Mouse (Mus musculus) liver, embryonic 13.5 days (tissue): Measurements from ENCODE around the gene Lpar1. TPM values are rescaled to one million over a fixed set of nuclear protein-coding genes. Genes with fewer than 3 reads are reported as not detected.

Experiments
- ATAC-seq: fragments of 200-750 bp; cut with Nextera tagmentation; 2 replicates; pipeline ENCODE4 v1.8.0; 2017; ENCODE audit warnings: low read depth, mild to moderate bottlenecking, moderate number of reproducible peaks, moderate library complexity
- DNase-seq: peaks from one replicate; pipeline ENCODE4 v3.0.0; 2022
- H3K27ac ChIP-seq: fragments of 300-500 bp; sonication (generic); 2 replicates; pipeline ENCODE4 v1.5.1; 2015; ENCODE audit warnings: moderate library complexity, mild to moderate bottlenecking, inconsistent platforms
- H3K27me3 ChIP-seq: fragments of 300-500 bp; sonication (generic); 2 replicates; pipeline ENCODE4 v1.6.1; 2015; ENCODE audit warnings: mild to moderate bottlenecking, inconsistent platforms
- H3K36me3 ChIP-seq: fragments of 300-500 bp; sonication (generic); 2 replicates; pipeline ENCODE4 v1.6.1; 2015; ENCODE audit warnings: mild to moderate bottlenecking, inconsistent platforms
- H3K4me1 ChIP-seq: fragments of 300-500 bp; sonication (generic); replicated peaks from 2 replicates; pipeline ENCODE4 v1.6.1; 2015; ENCODE audit warnings: inconsistent platforms
- H3K4me2 ChIP-seq: fragments of 300-500 bp; sonication (generic); 2 replicates; pipeline ENCODE4 v1.6.1; 2015; ENCODE audit warnings: inconsistent platforms, mild to moderate bottlenecking, moderate library complexity
- H3K4me3 ChIP-seq: fragments of 300-500 bp; sonication (generic); replicated peaks from 2 replicates; pipeline ENCODE4 v1.5.1; 2015; ENCODE audit warnings: mild to moderate bottlenecking, inconsistent platforms
- H3K9ac ChIP-seq: fragments of 300-500 bp; sonication (generic); 2 replicates; pipeline ENCODE4 v1.6.1; 2015; ENCODE audit warnings: mild to moderate bottlenecking, inconsistent platforms
- H3K9me3 ChIP-seq: fragments of 300-500 bp; sonication (generic); replicated peaks from 2 replicates; pipeline ENCODE4 v1.6.1; 2016; ENCODE audit warnings: inconsistent platforms
- WGBS: fragments of 180-500 bp; shearing (Covaris S2); methylation state at CpG from one replicate; pipeline ENCODE4 v1.1.7; 2015; ENCODE audit not compliant: insufficient replicate concordance; 5-methylcytosine and 5-hydroxymethylcytosine counted together
- polyA plus RNA-seq: library from polyadenylated mRNA; unstranded; fragments of >200 nt; fragmentation: Nextera tagmentation; extraction: Ambion mirVana; gene quantifications from 2 replicates; pipeline ENCODE4 v1.2.1, GENCODE M21; 2015

Gene Lpar1
- polyA plus RNA-seq, result 4.5 TPM in 2 replicates

DNA sequence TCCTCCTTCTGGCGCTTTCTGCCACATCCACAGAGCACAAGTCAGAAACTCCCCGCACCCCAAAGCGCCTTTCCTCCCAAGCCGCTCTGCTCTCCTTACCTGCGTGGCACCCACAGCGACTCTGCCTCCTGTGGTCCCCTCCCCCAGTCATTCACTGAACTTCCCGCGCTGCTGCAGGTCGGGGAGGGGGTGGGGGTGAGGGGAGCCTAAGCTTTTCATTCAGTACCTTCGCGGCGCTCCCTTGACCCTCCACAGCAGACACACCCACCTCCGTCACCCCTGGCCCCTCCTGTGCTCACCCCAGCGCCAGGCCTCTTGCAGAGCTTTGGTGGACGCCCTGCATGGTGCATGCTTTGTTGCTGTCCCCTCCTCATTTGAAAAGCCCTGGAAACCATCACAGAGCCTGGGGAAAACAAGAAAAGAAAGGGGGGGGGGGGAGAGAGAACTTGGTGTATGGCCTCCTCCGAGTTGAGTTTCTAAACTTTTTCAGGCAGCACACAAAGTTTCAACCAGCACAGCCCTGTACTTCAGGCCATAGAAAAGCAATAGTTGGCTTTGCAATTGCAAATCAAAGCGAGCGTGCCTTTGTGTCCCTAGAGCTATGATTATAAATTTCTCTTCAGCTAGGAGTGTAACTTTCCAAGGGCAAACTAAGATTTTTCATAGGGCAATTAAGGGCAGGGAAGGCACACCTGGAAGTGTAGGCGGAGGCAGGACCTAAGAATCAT is at the start of gene Lpar1:
TSS of gene Lpar1 (minus strand) at position 268 of the 728 bp plus-strand sequence.
- Histone ChIP-seq H3K4me2 (peak within 1 kb of the TSS; percentile 76), H3K4me3 (peak within 1 kb of the TSS; percentile 60), H3K27ac (no peak within 1 kb of the TSS), H3K27me3 (peaks cover 32% of the 10 kb centered on the region), H3K4me1 (peaks cover 9% of the 10 kb centered on the region; the same call in 1 of the 2 replicates), H3K9ac (peak within 1 kb of the TSS; percentile 51), H3K36me3 (no peaks in the 10 kb centered on the region), H3K9me3 (no peaks in the 10 kb centered on the region)
- ATAC-seq (no peak), DNase-seq (no peak)
- WGBS, result 8% methylated on average over 19 of the region's 19 CpGs

DNA sequence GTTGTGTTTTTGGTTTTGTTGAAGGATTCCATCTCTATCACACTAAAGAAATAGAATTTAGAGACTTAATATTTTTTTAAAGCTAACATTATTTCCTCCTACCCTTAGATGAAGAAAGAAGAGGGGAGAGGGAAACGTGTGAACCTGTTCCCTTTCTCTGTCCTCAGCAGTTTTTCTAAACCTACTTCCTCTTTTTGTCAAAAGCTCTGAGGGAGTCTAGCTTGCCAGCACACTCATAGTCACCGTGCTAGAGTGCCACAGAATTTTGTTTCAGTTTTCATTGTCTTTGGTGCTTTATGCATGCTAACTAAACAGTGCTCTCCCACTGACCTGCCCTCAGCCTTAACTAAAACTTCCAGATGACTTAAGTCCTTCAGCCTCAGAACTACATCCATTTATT is 32.2 kb upstream of the Lpar1 start:
- Histone ChIP-seq H3K9ac (no peak overlapping the region), H3K27ac (no peak overlapping the region), H3K27me3 (no peaks in the 10 kb centered on the region), H3K9me3 (no peaks in the 10 kb centered on the region), H3K4me3 (no peak overlapping the region), H3K4me2 (no peak overlapping the region), H3K4me1 (no peaks in the 10 kb centered on the region), H3K36me3 (no peaks in the 10 kb centered on the region)
- DNase-seq (no peak), ATAC-seq (no peak)
- 6% methylated on average over 2 of the region's 2 CpGs for WGBS

DNA sequence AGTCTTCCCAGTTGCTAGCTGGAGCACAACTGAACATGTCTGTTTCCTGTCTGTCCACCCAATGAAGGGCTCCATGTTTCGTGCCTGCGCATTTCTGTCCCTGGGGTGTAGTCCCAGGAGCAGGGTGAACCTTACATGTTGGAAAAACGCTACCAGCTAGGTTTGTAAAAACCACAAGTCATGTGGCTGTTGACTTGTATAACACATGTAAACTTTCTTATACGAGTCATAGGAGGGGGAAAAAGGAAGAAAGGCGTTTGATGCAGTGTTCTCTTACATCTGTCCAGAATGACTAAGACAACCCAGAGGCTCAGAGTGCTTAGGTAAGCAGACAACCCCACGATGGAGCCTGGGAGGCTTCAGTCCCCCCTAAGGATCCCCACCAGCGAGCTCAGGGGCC is 27.5 kb upstream of the Lpar1 start:
- Histone ChIP-seq H3K4me2 (no peak overlapping the region), H3K4me3 (no peak overlapping the region), H3K27me3 (no peaks in the 10 kb centered on the region), H3K27ac (no peak overlapping the region), H3K4me1 (no peaks in the 10 kb centered on the region), H3K9me3 (no peaks in the 10 kb centered on the region), H3K9ac (no peak overlapping the region), H3K36me3 (no peaks in the 10 kb centered on the region)
- 47% methylated on average over 7 of the region's 7 CpGs for WGBS
- DNase-seq (no peak), ATAC-seq (no peak)

DNA sequence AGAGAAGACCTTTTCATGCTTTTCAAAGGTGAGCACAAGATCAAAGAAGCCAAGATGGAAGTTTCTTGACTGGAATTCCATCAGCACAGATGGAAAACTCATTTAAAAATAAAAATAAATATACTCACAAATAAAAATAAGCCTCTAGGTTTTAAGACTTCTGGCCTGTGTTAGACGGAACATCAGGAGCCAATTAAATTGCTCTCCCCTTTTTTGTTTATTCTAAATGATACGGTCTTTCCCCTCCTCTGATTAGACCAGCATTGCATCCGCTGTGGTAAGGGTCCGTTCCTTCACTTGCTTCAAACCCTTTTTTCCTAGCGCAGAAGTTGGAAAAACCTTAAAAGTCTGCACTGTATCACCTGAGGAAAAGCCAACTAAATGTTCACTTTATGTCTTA is 26.8 kb upstream of the Lpar1 start:
- Histone ChIP-seq H3K9me3 (no peaks in the 10 kb centered on the region), H3K27me3 (no peaks in the 10 kb centered on the region), H3K4me2 (no peak overlapping the region), H3K4me1 (no peaks in the 10 kb centered on the region), H3K27ac (no peak overlapping the region), H3K4me3 (no peak overlapping the region), H3K9ac (no peak overlapping the region), H3K36me3 (no peaks in the 10 kb centered on the region)
- DNase-seq (no peak), ATAC-seq (no peak)
- WGBS, result 77% methylated on average over 5 of the region's 5 CpGs

DNA sequence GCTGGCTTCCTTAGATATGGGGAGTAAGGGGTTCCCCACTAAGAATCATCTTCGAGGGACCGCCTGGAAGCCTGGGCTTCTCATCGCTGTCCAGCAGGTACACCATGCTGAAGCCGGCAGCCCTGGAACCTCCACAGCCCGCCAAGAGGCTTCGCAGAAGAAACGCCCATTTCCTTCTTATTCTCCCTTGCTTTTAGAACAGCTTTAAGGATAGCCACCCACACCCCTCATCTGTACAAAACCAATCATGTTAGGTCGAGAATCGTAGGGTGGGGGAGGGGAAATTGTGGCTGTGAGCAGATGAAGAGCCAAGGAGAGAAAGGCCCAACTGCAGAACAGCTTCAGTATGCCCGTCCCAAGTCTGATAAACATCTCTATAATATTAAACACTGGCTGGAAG is 26.4 kb upstream of the Lpar1 start:
- Histone ChIP-seq H3K4me2 (no peak overlapping the region), H3K27ac (no peak overlapping the region), H3K36me3 (no peaks in the 10 kb centered on the region), H3K9ac (no peak overlapping the region), H3K27me3 (no peaks in the 10 kb centered on the region), H3K4me3 (no peak overlapping the region), H3K4me1 (no peaks in the 10 kb centered on the region), H3K9me3 (no peaks in the 10 kb centered on the region)
- WGBS, result 60% methylated on average over 10 of the region's 10 CpGs
- DNase-seq, result no peak
- ATAC-seq, result no peak

DNA sequence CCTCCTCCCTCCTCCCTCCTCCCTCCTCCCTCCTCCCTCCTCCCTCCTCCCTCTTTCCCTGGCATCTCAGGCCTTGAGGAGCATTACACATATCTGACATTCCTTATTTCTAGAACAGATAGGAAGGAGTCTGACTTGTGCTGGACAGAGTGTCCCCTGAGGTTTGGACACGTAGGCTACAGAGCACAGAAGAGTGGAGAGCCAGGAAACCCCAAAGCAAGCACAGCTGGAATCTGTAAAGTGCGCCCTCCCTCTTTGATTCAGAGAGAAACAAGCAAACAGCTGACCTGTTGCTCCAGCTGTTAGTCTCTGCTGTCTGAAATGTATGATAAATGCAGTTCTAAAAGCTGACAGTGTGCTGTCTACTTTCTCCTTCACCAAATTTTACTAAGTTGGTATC is 24.8 kb upstream of the Lpar1 start:
- no peak overlapping the region for H3K9ac ChIP-seq
- H3K36me3 ChIP-seq, result no peaks in the 10 kb centered on the region
- H3K27ac ChIP-seq, result no peak overlapping the region
- DNase-seq (no peak), ATAC-seq (no peak)
- 61% methylated on average over 2 of the region's 2 CpGs for WGBS
- H3K4me1 ChIP-seq, result no peaks in the 10 kb centered on the region
- H3K4me2 ChIP-seq, result no peak overlapping the region
- no peak overlapping the region for H3K4me3 ChIP-seq
- no peaks in the 10 kb centered on the region for H3K27me3 ChIP-seq
- H3K9me3 ChIP-seq, result no peaks in the 10 kb centered on the region

DNA sequence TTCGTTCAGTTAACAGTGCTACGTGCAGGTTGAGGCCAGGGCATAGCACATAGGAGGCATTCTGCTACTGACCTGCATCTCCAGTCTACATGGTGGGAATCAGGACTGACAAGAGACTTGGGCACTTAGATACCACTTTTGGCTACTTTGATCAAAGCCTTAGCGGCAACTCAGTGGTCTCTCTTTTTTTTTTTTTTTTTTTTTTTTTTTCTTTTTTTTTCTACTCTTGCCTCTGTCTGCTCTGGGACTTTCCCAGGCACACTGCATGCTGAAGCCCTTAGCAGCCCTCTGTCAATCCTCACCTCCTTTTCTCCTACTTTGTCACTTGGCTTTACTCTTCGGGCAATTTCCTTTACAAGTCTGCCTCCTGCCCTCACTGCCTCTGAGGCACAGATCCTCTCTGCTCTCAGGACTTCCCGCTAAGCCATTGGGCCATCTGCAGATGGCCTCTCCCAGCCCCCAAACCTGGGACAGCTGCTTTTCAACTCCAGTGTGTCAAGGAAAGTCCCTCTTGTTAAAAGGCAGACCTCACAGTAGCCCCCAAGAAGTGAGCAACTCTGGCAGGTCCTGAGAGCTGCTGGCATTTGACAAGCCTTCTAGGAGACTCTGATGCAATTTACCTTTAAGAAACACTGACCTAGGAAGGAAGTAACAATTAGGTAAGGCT is 23.8 kb upstream of the Lpar1 start:
- DNase-seq (no peak), ATAC-seq (no peak)
- Histone ChIP-seq H3K27ac (no peak overlapping the region), H3K4me3 (no peak overlapping the region), H3K36me3 (no peaks in the 10 kb centered on the region), H3K9me3 (no peaks in the 10 kb centered on the region), H3K4me1 (no peaks in the 10 kb centered on the region), H3K27me3 (no peaks in the 10 kb centered on the region), H3K4me2 (no peak overlapping the region), H3K9ac (no peak overlapping the region)
- WGBS, result 49% methylated on average over 5 of the region's 5 CpGs

DNA sequence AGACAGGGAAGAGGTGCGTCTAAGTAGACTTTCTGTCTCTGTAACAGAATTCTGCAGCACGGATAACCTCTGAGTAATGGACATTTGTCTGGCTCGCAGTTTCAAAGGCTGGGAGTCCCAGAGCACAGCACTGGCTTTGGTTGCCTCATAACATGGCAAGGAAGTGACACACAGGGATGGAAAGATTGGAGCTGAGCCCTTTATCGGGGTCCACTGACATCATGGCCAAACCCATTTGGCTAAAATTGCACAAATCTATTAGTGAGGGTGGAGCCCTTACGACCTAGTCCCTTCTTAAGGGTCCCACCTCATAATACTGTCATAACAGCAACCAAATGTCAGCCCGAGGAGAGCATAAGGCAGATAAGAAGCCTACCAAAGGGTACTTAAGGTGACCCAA is 22.1 kb upstream of the Lpar1 start:
- no peak overlapping the region for H3K9ac ChIP-seq
- H3K4me1 ChIP-seq, result no peaks in the 10 kb centered on the region
- WGBS, result 62% methylated on average over 6 of the region's 6 CpGs
- no peak overlapping the region for H3K4me3 ChIP-seq
- no peak overlapping the region for H3K27ac ChIP-seq
- ATAC-seq (no peak), DNase-seq (no peak)
- no peaks in the 10 kb centered on the region for H3K27me3 ChIP-seq
- H3K4me2 ChIP-seq, result no peak overlapping the region
- H3K36me3 ChIP-seq, result no peaks in the 10 kb centered on the region
- no peaks in the 10 kb centered on the region for H3K9me3 ChIP-seq

DNA sequence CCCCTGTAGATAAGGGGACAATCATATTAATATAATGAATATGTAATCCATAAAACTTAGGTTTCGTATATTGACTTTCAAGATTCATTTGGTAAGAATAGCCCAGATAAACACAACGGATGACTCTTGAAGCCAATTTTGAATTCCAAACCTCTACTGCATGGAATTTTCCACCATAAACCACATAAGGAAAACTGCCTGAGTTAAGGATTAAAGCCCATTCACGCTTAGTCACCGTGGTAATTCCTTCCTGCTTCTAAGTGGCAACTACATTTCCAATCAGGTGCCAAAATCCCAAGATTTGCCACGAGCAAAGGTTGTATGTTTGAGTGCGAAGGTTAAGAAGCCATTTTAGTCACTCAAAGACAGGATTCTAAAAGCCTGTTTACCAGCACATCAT is 20.3 kb upstream of the Lpar1 start:
- no peaks in the 10 kb centered on the region for H3K4me1 ChIP-seq
- 59% methylated on average over 6 of the region's 6 CpGs for WGBS
- no peaks in the 10 kb centered on the region for H3K9me3 ChIP-seq
- no peaks in the 10 kb centered on the region for H3K27me3 ChIP-seq
- H3K36me3 ChIP-seq, result no peaks in the 10 kb centered on the region
- H3K4me3 ChIP-seq, result no peak overlapping the region
- ATAC-seq (no peak), DNase-seq (no peak)
- no peak overlapping the region for H3K27ac ChIP-seq
- H3K4me2 ChIP-seq, result no peak overlapping the region
- no peak overlapping the region for H3K9ac ChIP-seq

DNA sequence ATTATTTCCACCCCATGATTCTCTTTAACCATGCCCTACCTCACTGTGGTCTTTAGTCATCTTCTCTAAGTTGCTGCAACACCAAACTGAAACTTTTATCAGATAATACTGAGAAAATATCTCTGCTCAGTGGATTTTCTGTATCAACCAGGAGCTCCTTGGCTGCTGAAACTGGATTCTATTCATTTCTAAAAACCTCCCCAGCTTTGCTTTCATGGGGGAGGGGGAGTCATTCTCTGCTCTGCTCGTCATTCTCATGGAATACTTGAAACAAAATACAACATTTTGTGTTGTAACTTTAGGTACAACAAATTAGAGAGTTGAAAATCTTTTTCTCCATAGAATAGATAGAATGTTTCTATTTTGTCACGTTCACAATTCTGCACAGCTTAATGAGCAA is 18.7 kb upstream of the Lpar1 start:
- Histone ChIP-seq H3K36me3 (no peaks in the 10 kb centered on the region), H3K9ac (no peak overlapping the region), H3K4me1 (no peaks in the 10 kb centered on the region), H3K9me3 (no peaks in the 10 kb centered on the region), H3K27ac (no peak overlapping the region), H3K27me3 (no peaks in the 10 kb centered on the region), H3K4me2 (no peak overlapping the region), H3K4me3 (no peak overlapping the region)
- no peak for ATAC-seq
- DNase-seq, result no peak
- WGBS, result 45% methylated on average over 2 of the region's 2 CpGs

DNA sequence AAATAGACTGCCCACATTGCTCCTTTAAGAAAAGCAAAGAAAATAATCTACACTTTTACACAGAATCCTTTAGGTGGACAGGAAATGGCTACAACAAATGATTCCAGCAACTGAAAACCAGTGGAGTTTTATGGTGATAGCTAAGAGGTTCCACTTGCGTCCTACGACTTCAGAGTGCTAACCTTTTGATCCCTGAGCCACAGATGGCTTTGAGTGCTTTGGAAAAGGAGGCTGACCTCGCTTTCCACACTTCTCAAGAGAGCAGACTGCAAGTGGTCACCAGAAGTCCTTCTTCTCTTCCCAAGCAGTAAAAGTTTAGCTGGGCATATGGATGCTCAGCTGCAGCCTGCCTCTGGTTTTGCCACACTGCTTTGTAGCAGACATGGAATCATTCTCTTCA is 18.0 kb upstream of the Lpar1 start:
- ATAC-seq (no peak), DNase-seq (no peak)
- 44% methylated on average over 3 of the region's 3 CpGs for WGBS
- H3K4me2 ChIP-seq, result no peak overlapping the region
- H3K27ac ChIP-seq, result no peak overlapping the region
- H3K4me1 ChIP-seq, result no peaks in the 10 kb centered on the region
- no peak overlapping the region for H3K9ac ChIP-seq
- no peaks in the 10 kb centered on the region for H3K27me3 ChIP-seq
- no peaks in the 10 kb centered on the region for H3K36me3 ChIP-seq
- no peaks in the 10 kb centered on the region for H3K9me3 ChIP-seq
- no peak overlapping the region for H3K4me3 ChIP-seq

DNA sequence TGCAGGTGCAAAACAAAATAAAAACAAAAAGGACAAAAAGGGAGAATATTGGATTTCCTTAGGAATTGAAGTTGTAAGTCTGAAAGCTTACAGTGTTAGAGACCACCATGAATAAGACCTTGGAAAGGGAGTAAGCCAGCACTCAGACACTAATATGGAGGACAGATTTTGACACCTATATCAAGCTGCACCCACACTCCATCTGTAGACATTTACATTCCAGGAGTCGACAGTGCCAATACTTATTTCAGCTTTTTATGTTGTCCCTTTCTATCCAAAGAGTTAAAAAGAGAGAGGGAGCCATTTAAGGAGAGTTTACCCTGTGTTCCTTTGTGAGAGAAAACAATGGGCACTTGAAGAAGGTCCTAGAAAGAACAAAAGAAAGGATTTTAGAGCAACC is 17.5 kb upstream of the Lpar1 start:
- DNase-seq, result no peak
- H3K27me3 ChIP-seq, result no peaks in the 10 kb centered on the region
- 44% methylated on average over 1 of the region's 1 CpGs for WGBS
- no peaks in the 10 kb centered on the region for H3K9me3 ChIP-seq
- no peak overlapping the region for H3K27ac ChIP-seq
- H3K36me3 ChIP-seq, result no peaks in the 10 kb centered on the region
- no peak for ATAC-seq
- no peaks in the 10 kb centered on the region for H3K4me1 ChIP-seq
- H3K4me2 ChIP-seq, result no peak overlapping the region
- H3K4me3 ChIP-seq, result no peak overlapping the region
- H3K9ac ChIP-seq, result no peak overlapping the region
